Mouse (Mus musculus): ENCODE results near the gene Slc37a1. TPM values are rescaled to one million over a fixed set of nuclear protein-coding genes. Genes with fewer than 3 reads are reported as not detected.

Gene Slc37a1
- polyA plus RNA-seq, 1 experiment from 2014 or later, result 5.8 TPM

DNA sequence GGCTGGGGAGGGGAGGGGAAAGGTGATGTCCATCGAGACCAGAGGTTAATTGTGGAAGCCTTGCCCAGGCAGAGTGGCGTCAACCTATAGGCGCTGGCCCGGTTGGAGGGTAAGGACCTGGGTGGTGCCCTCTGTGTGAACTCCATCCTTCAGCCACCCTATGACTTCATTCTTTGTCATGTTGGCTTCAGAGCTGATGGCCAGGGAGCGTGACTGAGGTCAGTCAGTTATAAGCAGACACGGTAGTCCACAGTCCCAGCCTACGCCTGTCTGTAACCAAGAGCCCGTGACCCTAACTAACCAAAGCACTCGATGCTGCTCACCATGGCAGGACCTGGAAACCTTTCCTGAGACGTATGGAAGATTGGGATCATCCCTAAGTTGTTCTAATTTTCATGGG is 26.1 kb downstream of the Slc37a1 start:
- no peak for ATAC-seq (replicated peaks; ENCODE audit: low FRiP score)
- no peak overlapping the region for H3K4me3 ChIP-seq (ENCODE audit: low read depth, low read length)
- H3K4me2 ChIP-seq (ENCODE audit: low read depth, low read length, severe bottlenecking), result no peak overlapping the region
- DNase-seq (ENCODE audit: low spot score), result no peak
- 86% methylated on average over 10 of the region's 10 CpGs for WGBS
- no peaks in the 10 kb centered on the region for H3K27me3 ChIP-seq (ENCODE audit: control insufficient read depth, insufficient read depth, low read length)
- no peaks in the 10 kb centered on the region for H3K9me3 ChIP-seq (ENCODE audit: control insufficient read depth, low read length)
- no peak overlapping the region for H3K9ac ChIP-seq (ENCODE audit: low read length)
- no peak overlapping the region for H3K27ac ChIP-seq (ENCODE audit: low read depth, low read length)
- H3K36me3 ChIP-seq (ENCODE audit: control insufficient read depth, insufficient read depth, low read length), result no peaks in the 10 kb centered on the region
- peaks cover 7% of the 10 kb centered on the region for H3K4me1 ChIP-seq (replicated peaks; ENCODE audit: control insufficient read depth, insufficient read depth, low read length)

DNA sequence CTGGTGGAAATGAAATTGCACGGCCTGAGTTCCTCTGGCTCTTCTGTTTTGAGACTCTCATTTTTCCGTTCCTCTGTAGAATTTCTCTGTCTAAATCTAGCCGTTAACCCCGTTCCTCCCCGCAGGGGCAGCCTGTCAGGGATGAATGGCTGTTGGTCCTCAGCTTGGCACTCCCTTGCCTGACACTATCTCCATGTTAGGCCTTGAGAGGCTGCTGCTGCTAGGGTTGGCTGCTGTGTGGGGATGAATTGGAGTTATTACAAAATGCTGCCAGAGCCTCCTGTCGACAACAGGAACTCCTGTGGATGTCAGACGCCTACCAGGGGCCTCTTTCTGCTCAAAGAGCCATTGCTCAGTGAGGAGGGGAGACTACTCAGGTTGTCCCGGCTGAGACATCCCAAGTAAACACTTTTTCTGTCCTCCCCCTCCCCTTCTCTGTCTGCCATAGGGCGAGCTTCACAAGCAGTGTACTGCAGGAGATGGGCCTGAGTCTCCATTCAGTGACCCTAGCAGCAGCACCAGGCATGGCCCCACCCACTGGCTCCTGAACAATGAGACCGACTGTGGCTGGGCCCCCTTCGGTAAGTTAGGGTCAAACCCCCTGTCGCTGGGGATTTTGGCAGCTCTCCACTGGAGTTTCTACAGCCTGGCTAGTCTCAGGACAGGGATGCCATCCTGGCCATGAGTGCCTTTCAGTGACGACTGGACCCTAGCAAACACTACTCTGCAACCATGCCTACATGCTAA is 28.6 kb downstream of the Slc37a1 start:
- 0 out of 2 replicates have a peak overlapping the region, but pooled peaks have one; percentile 11 for H3K4me2 ChIP-seq (ENCODE audit: low read depth, low read length, severe bottlenecking)
- 26% methylated on average over 13 of the region's 13 CpGs for whole genome bisulfite sequencing
- H3K36me3 ChIP-seq (ENCODE audit: control insufficient read depth, insufficient read depth, low read length), result no peaks in the 10 kb centered on the region
- peak overlapping the region; percentile 12; the same call in 1 of the 2 replicates for H3K9ac ChIP-seq (ENCODE audit: low read length)
- no peak overlapping the region for H3K27ac ChIP-seq (ENCODE audit: low read depth, low read length)
- H3K27me3 ChIP-seq (ENCODE audit: control insufficient read depth, insufficient read depth, low read length), result no peaks in the 10 kb centered on the region
- ATAC-seq (replicated peaks; ENCODE audit: low FRiP score), result no peak
- H3K4me1 ChIP-seq (replicated peaks; ENCODE audit: control insufficient read depth, insufficient read depth, low read length), result peaks cover 7% of the 10 kb centered on the region
- DNase-seq (ENCODE audit: low spot score), result no peak
- no peak overlapping the region for H3K4me3 ChIP-seq (ENCODE audit: low read depth, low read length)
- no peaks in the 10 kb centered on the region for H3K9me3 ChIP-seq (ENCODE audit: control insufficient read depth, low read length)

DNA sequence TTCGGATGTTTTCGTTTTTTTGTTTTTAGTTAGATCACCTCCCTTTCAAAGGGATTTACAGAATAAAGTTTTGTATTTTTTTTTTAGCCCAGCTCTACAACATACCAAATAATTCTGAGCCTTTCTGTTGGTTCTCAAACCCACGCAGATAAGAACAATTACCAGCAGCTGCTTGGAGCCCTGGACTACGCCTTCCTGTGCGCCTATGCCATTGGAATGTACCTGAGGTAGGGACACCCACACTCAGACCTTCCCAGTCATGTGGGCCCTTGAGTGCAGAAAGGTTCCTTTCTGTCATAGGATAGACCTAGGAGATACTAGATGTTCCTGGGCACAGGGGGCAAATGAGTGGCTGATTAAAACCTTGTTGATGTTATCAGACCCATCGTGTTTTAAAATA is 29.4 kb downstream of the Slc37a1 start:
- H3K9me3 ChIP-seq (ENCODE audit: control insufficient read depth, low read length), result no peaks in the 10 kb centered on the region
- 89% methylated on average over 6 of the region's 6 CpGs for WGBS
- no peaks in the 10 kb centered on the region for H3K27me3 ChIP-seq (ENCODE audit: control insufficient read depth, insufficient read depth, low read length)
- DNase-seq (ENCODE audit: low spot score) (no peak), ATAC-seq (replicated peaks; ENCODE audit: low FRiP score) (no peak)
- no peak overlapping the region for H3K4me3 ChIP-seq (ENCODE audit: low read depth, low read length)
- H3K27ac ChIP-seq (ENCODE audit: low read depth, low read length), result no peak overlapping the region
- H3K36me3 ChIP-seq (ENCODE audit: control insufficient read depth, insufficient read depth, low read length), result no peaks in the 10 kb centered on the region
- peaks cover 7% of the 10 kb centered on the region for H3K4me1 ChIP-seq (replicated peaks; ENCODE audit: control insufficient read depth, insufficient read depth, low read length)
- H3K4me2 ChIP-seq (ENCODE audit: low read depth, low read length, severe bottlenecking), result no peak overlapping the region
- no peak overlapping the region for H3K9ac ChIP-seq (ENCODE audit: low read length)

DNA sequence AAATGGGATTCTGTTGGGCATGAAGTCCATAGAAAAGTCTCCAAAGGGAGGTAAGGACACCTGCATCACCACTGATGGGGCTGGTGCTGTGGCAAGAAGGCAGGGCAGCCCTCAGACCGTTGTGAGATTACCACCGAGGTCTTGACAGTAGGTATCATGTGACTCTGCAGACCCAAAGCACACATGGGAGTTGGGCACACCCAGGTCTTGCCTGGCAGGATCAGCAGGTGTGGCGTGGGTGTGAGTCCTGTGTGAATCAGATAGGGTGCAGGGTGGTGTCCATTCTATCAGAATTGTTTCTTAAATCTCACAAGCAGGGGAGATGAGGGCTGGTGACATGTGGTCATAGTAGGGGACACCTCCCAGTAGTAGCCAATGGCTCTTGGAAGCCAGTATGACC is 30.4 kb downstream of the Slc37a1 start:
- WGBS, result 93% methylated on average over 3 of the region's 3 CpGs
- no peak overlapping the region for H3K27ac ChIP-seq (ENCODE audit: low read depth, low read length)
- no peaks in the 10 kb centered on the region for H3K27me3 ChIP-seq (ENCODE audit: control insufficient read depth, insufficient read depth, low read length)
- H3K4me1 ChIP-seq (replicated peaks; ENCODE audit: control insufficient read depth, insufficient read depth, low read length), result peaks cover 7% of the 10 kb centered on the region
- H3K36me3 ChIP-seq (ENCODE audit: control insufficient read depth, insufficient read depth, low read length), result no peaks in the 10 kb centered on the region
- ATAC-seq (replicated peaks; ENCODE audit: low FRiP score) (no peak), DNase-seq (ENCODE audit: low spot score) (no peak)
- H3K9ac ChIP-seq (ENCODE audit: low read length), result no peak overlapping the region
- no peak overlapping the region for H3K4me3 ChIP-seq (ENCODE audit: low read depth, low read length)
- H3K4me2 ChIP-seq (ENCODE audit: low read depth, low read length, severe bottlenecking), result no peak overlapping the region
- no peaks in the 10 kb centered on the region for H3K9me3 ChIP-seq (ENCODE audit: control insufficient read depth, low read length)

- 43% methylated on average over 22 of the region's 22 CpGs for WGBS
- Histone ChIP-seq H3K27me3 (ENCODE audit: control insufficient read depth, insufficient read depth, low read length) (no peaks in the 10 kb centered on the region), H3K4me1 (replicated peaks; ENCODE audit: control insufficient read depth, insufficient read depth, low read length) (peaks cover 7% of the 10 kb centered on the region), H3K4me2 (ENCODE audit: low read depth, low read length, severe bottlenecking) (no peak overlapping the region), H3K27ac (ENCODE audit: low read depth, low read length) (no peak overlapping the region), H3K4me3 (ENCODE audit: low read depth, low read length) (no peak overlapping the region), H3K9me3 (ENCODE audit: control insufficient read depth, low read length) (no peaks in the 10 kb centered on the region), H3K9ac (ENCODE audit: low read length) (no peak overlapping the region), H3K36me3 (ENCODE audit: control insufficient read depth, insufficient read depth, low read length) (no peaks in the 10 kb centered on the region)
- DNase-seq (ENCODE audit: low spot score) (no peak), ATAC-seq (replicated peaks; ENCODE audit: low FRiP score) (no peak)
These were observed 31.1 kb downstream of the Slc37a1 start for GRCm38 (mm10) chr17:31317521-31318272.

- Histone ChIP-seq H3K4me3 (ENCODE audit: low read depth, low read length) (no peak overlapping the region), H3K36me3 (ENCODE audit: control insufficient read depth, insufficient read depth, low read length) (no peaks in the 10 kb centered on the region), H3K4me2 (ENCODE audit: low read depth, low read length, severe bottlenecking) (no peak overlapping the region), H3K9me3 (ENCODE audit: control insufficient read depth, low read length) (no peaks in the 10 kb centered on the region), H3K4me1 (replicated peaks; ENCODE audit: control insufficient read depth, insufficient read depth, low read length) (peaks cover 7% of the 10 kb centered on the region), H3K27ac (ENCODE audit: low read depth, low read length) (no peak overlapping the region), H3K9ac (ENCODE audit: low read length) (no peak overlapping the region), H3K27me3 (ENCODE audit: control insufficient read depth, insufficient read depth, low read length) (no peaks in the 10 kb centered on the region)
- DNase-seq (ENCODE audit: low spot score) (no peak), ATAC-seq (replicated peaks; ENCODE audit: low FRiP score) (no peak)
- WGBS, result 89% methylated on average over 19 of the region's 19 CpGs
These were observed 32.5 kb downstream of the Slc37a1 start for GRCm38 (mm10) chr17:31318906-31319767.

DNA sequence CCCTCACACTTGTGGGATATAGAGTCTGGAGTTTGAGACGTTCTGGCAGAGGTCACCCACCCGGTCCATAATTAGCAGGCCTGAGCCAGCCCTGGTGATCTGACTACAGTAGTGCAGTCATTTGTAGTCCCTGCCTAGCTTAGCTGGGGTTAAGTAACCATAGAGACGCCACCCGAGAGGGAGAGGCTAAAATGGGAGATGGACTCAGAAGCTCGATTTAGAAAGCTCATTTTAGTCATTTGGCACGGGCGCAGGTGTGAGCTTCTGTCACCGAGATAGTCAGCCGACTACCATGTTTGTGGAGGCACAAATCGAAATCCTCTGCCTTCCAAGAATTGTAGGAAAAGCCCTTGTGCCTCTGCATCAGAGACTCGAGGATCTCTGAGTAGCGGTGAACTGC is 34.8 kb downstream of the Slc37a1 start:
- Histone ChIP-seq H3K4me1 (replicated peaks; ENCODE audit: control insufficient read depth, insufficient read depth, low read length) (no peaks in the 10 kb centered on the region; the same call in 1 of the 2 replicates), H3K9ac (ENCODE audit: low read length) (no peak overlapping the region), H3K9me3 (ENCODE audit: control insufficient read depth, low read length) (no peaks in the 10 kb centered on the region), H3K27me3 (ENCODE audit: control insufficient read depth, insufficient read depth, low read length) (no peaks in the 10 kb centered on the region), H3K4me3 (ENCODE audit: low read depth, low read length) (no peak overlapping the region), H3K36me3 (ENCODE audit: control insufficient read depth, insufficient read depth, low read length) (no peaks in the 10 kb centered on the region), H3K4me2 (ENCODE audit: low read depth, low read length, severe bottlenecking) (no peak overlapping the region), H3K27ac (ENCODE audit: low read depth, low read length) (no peak overlapping the region)
- ATAC-seq (replicated peaks; ENCODE audit: low FRiP score) (no peak), DNase-seq (ENCODE audit: low spot score) (no peak)
- WGBS, result 81% methylated on average over 12 of the region's 12 CpGs

GRCm38 (mm10) chr17:31322446-31322845 is 35.9 kb downstream of the Slc37a1 start:
- H3K4me3 ChIP-seq (ENCODE audit: low read depth, low read length), result no peak overlapping the region
- no peak for ATAC-seq (replicated peaks; ENCODE audit: low FRiP score)
- WGBS, result 90% methylated on average over 4 of the region's 4 CpGs

More at GRCm38 (mm10) chr17:31322446-31322845, 35.9 kb downstream of the Slc37a1 start:
- H3K27me3 ChIP-seq (ENCODE audit: control insufficient read depth, insufficient read depth, low read length), result no peaks in the 10 kb centered on the region
- no peak for DNase-seq (ENCODE audit: low spot score)
- H3K27ac ChIP-seq (ENCODE audit: low read depth, low read length), result no peak overlapping the region
- no peak overlapping the region for H3K9ac ChIP-seq (ENCODE audit: low read length)
- H3K4me1 ChIP-seq (replicated peaks; ENCODE audit: control insufficient read depth, insufficient read depth, low read length), result no peaks in the 10 kb centered on the region; the same call in 1 of the 2 replicates
- no peak overlapping the region for H3K4me2 ChIP-seq (ENCODE audit: low read depth, low read length, severe bottlenecking)
- no peaks in the 10 kb centered on the region for H3K36me3 ChIP-seq (ENCODE audit: control insufficient read depth, insufficient read depth, low read length)
- H3K9me3 ChIP-seq (ENCODE audit: control insufficient read depth, low read length), result no peaks in the 10 kb centered on the region
